Mouse (Mus musculus): ENCODE results near the gene Wnt11. TPM values are rescaled to one million over a fixed set of nuclear protein-coding genes. Genes with fewer than 3 reads are reported as not detected.

Wnt11 gene
- polyA plus RNA-seq, 1 experiment, result not detected

GRCm38 (mm10) chr7:98903884-98904283, 69.0 kb downstream of the Wnt11 start:
- no peak for TF ChIP-seq GATA1 (IDR thresholded peaks at IDR 0.05; ENCODE audit: low read length)

Other genes with a start within 250 kb of the Wnt11 start
- 2.3 and 2.8 TPM in 2 replicates for gene Emsy, start 178.3 kb upstream of the Wnt11 start, polyA plus RNA-seq (2012)
- gene Thap12, start 132.0 kb upstream of the Wnt11 start, polyA plus RNA-seq (2012), result 47.8 and 51.7 TPM in 2 replicates

All from G1E-ER4 (cell line).